Mouse (Mus musculus) embryonic fibroblast, embryonic 13.5 days (primary cell): ENCODE data around the gene Gpr19.

Experiments
- CTCF ChIP-seq: IDR thresholded peaks from 2 replicates; pipeline ENCODE4 v1.5.1; 2011; ENCODE audit warnings: mild to moderate bottlenecking, control low read depth, low read length, moderate library complexity, borderline replicate concordance; ENCODE audit not compliant: insufficient read depth
- POLR2A ChIP-seq: IDR thresholded peaks from 2 replicates; pipeline ENCODE4 v1.6.1; 2011; ENCODE audit warnings: low read depth, mild to moderate bottlenecking, control low read depth, low read length, moderate library complexity

GRCm38 (mm10) chr6:134885515-134885914, 12.9 kb downstream of the Gpr19 start:
- TF ChIP-seq CTCF, result no peak
- TF ChIP-seq POLR2A, result no peak
